Mouse (Mus musculus): Measurements from ENCODE around the gene Rpl3. TPM values are rescaled to one million over a fixed set of nuclear protein-coding genes. Genes with fewer than 3 reads are reported as not detected.

Gene Rpl3
- polyA plus RNA-seq, 1 experiment, result not detected

GRCm38 (mm10) chr15:80030399-80030798, 61.3 kb downstream of the Rpl3 start:
- Histone ChIP-seq H3K4me1 (ENCODE audit: control insufficient read depth, insufficient read depth, low read length) (peaks cover 29% of the 10 kb centered on the region), H3K4me3 (ENCODE audit: insufficient read depth, low read depth, low read length) (no peak overlapping the region), H3K27ac (ENCODE audit: insufficient read depth, low read depth, low read length) (no peak overlapping the region)
- no peak for TF ChIP-seq POLR2A (IDR thresholded peaks at IDR 0.05; ENCODE audit: insufficient read depth, low read depth, low read length)
- no peak for TF ChIP-seq CTCF (IDR thresholded peaks at IDR 0.05; ENCODE audit: insufficient read depth, low read depth, low read length)
- WGBS, result 94% methylated on average over 10 of the region's 10 CpGs

- 87% methylated on average over 5 of the region's 5 CpGs for WGBS
- H3K4me1 ChIP-seq (ENCODE audit: control insufficient read depth, insufficient read depth, low read length), result peaks cover 44% of the 10 kb centered on the region
- no peak overlapping the region for H3K4me3 ChIP-seq (ENCODE audit: insufficient read depth, low read depth, low read length)
- H3K27ac ChIP-seq (ENCODE audit: insufficient read depth, low read depth, low read length), result no peak overlapping the region
- TF ChIP-seq POLR2A (IDR thresholded peaks at IDR 0.05; ENCODE audit: insufficient read depth, low read depth, low read length), result no peak
- TF ChIP-seq CTCF (IDR thresholded peaks at IDR 0.05; ENCODE audit: insufficient read depth, low read depth, low read length), result no peak
Observed at GRCm38 (mm10) chr15:80028862-80029261, 62.8 kb downstream of the Rpl3 start.

Other genes with a start within 250 kb of the Rpl3 start
- 702 TPM in 1 of 2 replicates, not detected in the other for gene Apobec3, start 200.2 kb downstream of the Rpl3 start, polyA plus RNA-seq (2012; ENCODE audit: insufficient read depth, insufficient read length, low replicate concordance, missing spikeins)
- not detected in 2 replicates for gene Cbx7, start 120.7 kb downstream of the Rpl3 start, polyA plus RNA-seq (2012; ENCODE audit: insufficient read depth, insufficient read length, low replicate concordance, missing spikeins)
- not detected in 2 replicates for gene Pdgfb, start 76.9 kb downstream of the Rpl3 start, polyA plus RNA-seq (2012; ENCODE audit: insufficient read depth, insufficient read length, low replicate concordance, missing spikeins)
- 72.7 TPM in 1 of 2 replicates, not detected in the other for gene Syngr1, start 534 bp downstream of the Rpl3 start, polyA plus RNA-seq (2012; ENCODE audit: insufficient read depth, insufficient read length, low replicate concordance, missing spikeins)
- gene Tab1, start 41.3 kb upstream of the Rpl3 start, polyA plus RNA-seq (2012; ENCODE audit: insufficient read depth, insufficient read length, low replicate concordance, missing spikeins), result not detected in 2 replicates
- gene Mgat3, start 81.9 kb upstream of the Rpl3 start, polyA plus RNA-seq (2012; ENCODE audit: insufficient read depth, insufficient read length, low replicate concordance, missing spikeins), result 65.1 TPM in 1 of 2 replicates, not detected in the other
- gene Mief1, start 142.2 kb upstream of the Rpl3 start, polyA plus RNA-seq (2012; ENCODE audit: insufficient read depth, insufficient read length, low replicate concordance, missing spikeins), result not detected in 2 replicates
- gene AC140267.1, start 144.0 kb upstream of the Rpl3 start, polyA plus RNA-seq (2012; ENCODE audit: insufficient read depth, insufficient read length, low replicate concordance, missing spikeins), result not detected in 2 replicates
- not detected in 2 replicates for gene Atf4, start 163.3 kb upstream of the Rpl3 start, polyA plus RNA-seq (2012; ENCODE audit: insufficient read depth, insufficient read length, low replicate concordance, missing spikeins)
- gene Rps19bp1, start 172.4 kb upstream of the Rpl3 start, polyA plus RNA-seq (2012; ENCODE audit: insufficient read depth, insufficient read length, low replicate concordance, missing spikeins), result not detected in 2 replicates
- not detected in 2 replicates for gene Cacna1i, start 195.4 kb upstream of the Rpl3 start, polyA plus RNA-seq (2012; ENCODE audit: insufficient read depth, insufficient read length, low replicate concordance, missing spikeins)